Mouse (Mus musculus): ENCODE measurements at regions not wholly inside any gene's neighbourhood (a gene's known extent, or its start where the extent isn't known, plus 50 kb on each side); places are given as distances from the start of the nearest gene placed in this dataset.

DNA sequence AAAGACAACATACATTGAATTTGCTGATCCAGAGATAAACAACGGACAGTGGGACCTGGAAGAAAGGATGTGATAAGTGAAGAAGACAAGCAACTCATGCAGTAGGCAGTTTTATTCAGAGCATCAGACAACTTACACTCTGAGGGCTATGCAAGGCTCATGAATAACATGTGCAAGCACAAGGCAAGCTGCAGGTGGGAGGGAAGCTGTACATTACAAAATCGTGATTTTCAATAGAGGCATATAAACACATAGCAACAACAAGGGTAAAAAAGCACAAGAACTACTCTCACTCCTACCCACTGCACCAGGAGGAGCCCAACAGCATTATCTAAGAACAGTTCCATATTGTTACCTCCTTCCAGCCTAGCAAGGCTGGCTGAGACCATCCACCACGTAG, 390.5 kb downstream of the Tecrl start:
- Histone ChIP-seq H3K36me3 (replicated peaks; ENCODE audit: control insufficient read depth, insufficient read depth, low read depth, low read length) (no peaks in the 10 kb centered on the region), H3K4me3 (ENCODE audit: low read depth, low read length) (no peak overlapping the region), H3K4me1 (ENCODE audit: control insufficient read depth, insufficient read depth, low read length) (no peaks in the 10 kb centered on the region), H3K27ac (replicated peaks; ENCODE audit: low read depth, low read length) (no peak overlapping the region), H3K4me2 (ENCODE audit: low read depth, low read length) (no peak overlapping the region), H3K27me3 (ENCODE audit: control insufficient read depth, insufficient read depth, low read length) (no peaks in the 10 kb centered on the region), H3K9me3 (replicated peaks; ENCODE audit: control insufficient read depth, low read length) (no peaks in the 10 kb centered on the region), H3K9ac (replicated peaks; ENCODE audit: low read length) (no peak overlapping the region)
- WGBS = 75% methylated on average over 3 of the region's 3 CpGs
- DNase-seq (ENCODE audit: low spot score) (no peak), ATAC-seq (replicated peaks; ENCODE audit: insufficient number of reproducible peaks, low FRiP score, low TSS enrichment, low read depth) (no peak)

GRCm38 (mm10) chr5:82956012-82956411, 399.0 kb downstream of the Tecrl start:
- ATAC-seq (replicated peaks; ENCODE audit: insufficient number of reproducible peaks, low FRiP score, low TSS enrichment, low read depth) (no peak), DNase-seq (ENCODE audit: low spot score) (no peak)
- no peak overlapping the region for H3K9ac ChIP-seq (replicated peaks; ENCODE audit: low read length)
- no peak overlapping the region for H3K4me2 ChIP-seq (ENCODE audit: low read depth, low read length)
- 76% methylated on average over 3 of the region's 3 CpGs for WGBS
- no peaks in the 10 kb centered on the region for H3K27me3 ChIP-seq (ENCODE audit: control insufficient read depth, insufficient read depth, low read length)
- no peaks in the 10 kb centered on the region for H3K9me3 ChIP-seq (replicated peaks; ENCODE audit: control insufficient read depth, low read length)
- H3K4me3 ChIP-seq (ENCODE audit: low read depth, low read length) = no peak overlapping the region
- no peak overlapping the region for H3K27ac ChIP-seq (replicated peaks; ENCODE audit: low read depth, low read length)
- H3K4me1 ChIP-seq (ENCODE audit: control insufficient read depth, insufficient read depth, low read length) = no peaks in the 10 kb centered on the region
- H3K36me3 ChIP-seq (replicated peaks; ENCODE audit: control insufficient read depth, insufficient read depth, low read depth, low read length) = no peaks in the 10 kb centered on the region

DNA sequence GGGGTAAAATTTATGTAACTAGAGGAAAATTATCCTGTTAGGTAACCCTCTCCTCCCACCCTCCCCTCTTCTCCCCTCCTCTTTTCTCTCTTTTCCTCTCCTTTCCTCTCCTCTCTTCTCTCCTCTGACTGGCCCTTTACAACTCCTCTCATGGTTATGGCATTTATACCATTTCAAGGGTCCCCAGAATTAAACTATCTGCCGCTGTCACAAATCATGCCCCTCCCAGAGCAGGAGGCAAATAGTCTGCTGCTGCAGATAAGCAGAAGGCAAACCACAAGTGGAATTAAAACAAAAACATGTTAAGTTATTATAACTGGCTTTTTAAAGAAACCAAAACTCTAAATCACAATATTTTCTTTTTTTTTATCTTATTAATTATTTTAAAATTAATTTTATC, 407.9 kb downstream of the Tecrl start:
- no peaks in the 10 kb centered on the region for H3K4me1 ChIP-seq (ENCODE audit: control insufficient read depth, insufficient read depth, low read length)
- ATAC-seq (replicated peaks; ENCODE audit: insufficient number of reproducible peaks, low FRiP score, low TSS enrichment, low read depth) (no peak), DNase-seq (ENCODE audit: low spot score) (no peak)
- H3K9me3 ChIP-seq (replicated peaks; ENCODE audit: control insufficient read depth, low read length) = no peaks in the 10 kb centered on the region
- H3K4me2 ChIP-seq (ENCODE audit: low read depth, low read length) = no peak overlapping the region
- no peak overlapping the region for H3K4me3 ChIP-seq (ENCODE audit: low read depth, low read length)
- WGBS = 84% methylated on average over 1 of the region's 1 CpGs
- H3K9ac ChIP-seq (replicated peaks; ENCODE audit: low read length) = no peak overlapping the region
- H3K27me3 ChIP-seq (ENCODE audit: control insufficient read depth, insufficient read depth, low read length) = no peaks in the 10 kb centered on the region
- no peaks in the 10 kb centered on the region for H3K36me3 ChIP-seq (replicated peaks; ENCODE audit: control insufficient read depth, insufficient read depth, low read depth, low read length)
- H3K27ac ChIP-seq (replicated peaks; ENCODE audit: low read depth, low read length) = no peak overlapping the region

DNA sequence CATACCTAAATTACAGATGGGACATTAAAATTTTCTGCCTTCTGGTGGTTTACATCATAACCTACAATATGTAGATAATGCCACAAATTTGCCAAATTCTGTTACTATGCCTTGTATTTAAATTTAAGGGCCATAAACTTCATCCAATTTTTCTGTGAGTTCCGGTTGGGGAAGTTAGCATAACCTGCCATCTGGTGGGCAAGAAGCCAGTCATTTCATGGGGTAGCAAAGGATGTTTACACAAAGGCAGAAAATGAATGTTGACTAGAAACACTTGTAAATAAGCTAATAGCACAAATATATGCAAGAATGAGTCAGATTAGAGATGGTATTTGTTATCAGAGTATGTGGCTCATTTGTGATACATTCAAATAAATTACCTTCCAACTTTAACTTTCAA, 415.2 kb downstream of the Tecrl start:
- Histone ChIP-seq H3K9me3 (replicated peaks; ENCODE audit: control insufficient read depth, low read length) (no peaks in the 10 kb centered on the region), H3K4me1 (ENCODE audit: control insufficient read depth, insufficient read depth, low read length) (no peaks in the 10 kb centered on the region), H3K4me3 (ENCODE audit: low read depth, low read length) (no peak overlapping the region), H3K36me3 (replicated peaks; ENCODE audit: control insufficient read depth, insufficient read depth, low read depth, low read length) (no peaks in the 10 kb centered on the region), H3K27me3 (ENCODE audit: control insufficient read depth, insufficient read depth, low read length) (no peaks in the 10 kb centered on the region), H3K4me2 (ENCODE audit: low read depth, low read length) (no peak overlapping the region), H3K27ac (replicated peaks; ENCODE audit: low read depth, low read length) (no peak overlapping the region), H3K9ac (replicated peaks; ENCODE audit: low read length) (no peak overlapping the region)
- DNase-seq (ENCODE audit: low spot score) = no peak
- 71% methylated on average over 1 of the region's 1 CpGs for whole genome bisulfite sequencing
- ATAC-seq (replicated peaks; ENCODE audit: insufficient number of reproducible peaks, low FRiP score, low TSS enrichment, low read depth) = no peak

GRCm38 (mm10) chr5:82899347-82899746, 455.6 kb downstream of the Tecrl start:
- Histone ChIP-seq H3K36me3 (replicated peaks; ENCODE audit: control insufficient read depth, insufficient read depth, low read depth, low read length) (no peaks in the 10 kb centered on the region), H3K4me2 (ENCODE audit: low read depth, low read length) (no peak overlapping the region), H3K27ac (replicated peaks; ENCODE audit: low read depth, low read length) (no peak overlapping the region), H3K27me3 (ENCODE audit: control insufficient read depth, insufficient read depth, low read length) (no peaks in the 10 kb centered on the region), H3K9ac (replicated peaks; ENCODE audit: low read length) (no peak overlapping the region), H3K4me1 (ENCODE audit: control insufficient read depth, insufficient read depth, low read length) (no peaks in the 10 kb centered on the region), H3K4me3 (ENCODE audit: low read depth, low read length) (no peak overlapping the region), H3K9me3 (replicated peaks; ENCODE audit: control insufficient read depth, low read length) (no peaks in the 10 kb centered on the region)
- WGBS = 78% methylated on average over 3 of the region's 3 CpGs
- DNase-seq (ENCODE audit: low spot score) (no peak), ATAC-seq (replicated peaks; ENCODE audit: insufficient number of reproducible peaks, low FRiP score, low TSS enrichment, low read depth) (no peak)

DNA sequence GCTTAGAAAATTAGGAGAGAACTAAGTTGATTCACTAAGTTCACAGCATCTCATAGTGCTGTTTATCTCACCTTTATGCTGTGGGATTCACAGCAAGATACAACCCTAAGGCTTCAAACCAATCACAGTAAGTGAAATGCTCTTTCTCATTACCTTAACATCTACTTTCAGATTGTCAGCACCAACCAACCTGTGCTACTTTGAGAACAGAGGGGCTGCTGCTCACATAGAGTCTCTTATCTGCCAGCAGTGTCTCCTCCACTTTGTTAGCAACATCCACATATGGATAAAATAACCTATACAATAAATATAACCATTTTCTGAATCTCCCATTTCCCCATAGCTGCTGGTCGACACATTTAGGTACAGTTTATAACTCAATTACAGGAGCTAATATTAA, 456.1 kb downstream of the Tecrl start:
- Histone ChIP-seq H3K36me3 (replicated peaks; ENCODE audit: control insufficient read depth, insufficient read depth, low read depth, low read length) (no peaks in the 10 kb centered on the region), H3K4me3 (ENCODE audit: low read depth, low read length) (no peak overlapping the region), H3K27ac (replicated peaks; ENCODE audit: low read depth, low read length) (no peak overlapping the region), H3K9me3 (replicated peaks; ENCODE audit: control insufficient read depth, low read length) (no peaks in the 10 kb centered on the region), H3K4me2 (ENCODE audit: low read depth, low read length) (no peak overlapping the region), H3K4me1 (ENCODE audit: control insufficient read depth, insufficient read depth, low read length) (no peaks in the 10 kb centered on the region), H3K9ac (replicated peaks; ENCODE audit: low read length) (no peak overlapping the region), H3K27me3 (ENCODE audit: control insufficient read depth, insufficient read depth, low read length) (no peaks in the 10 kb centered on the region)
- DNase-seq (ENCODE audit: low spot score) = no peak
- WGBS = 85% methylated on average over 1 of the region's 1 CpGs
- no peak for ATAC-seq (replicated peaks; ENCODE audit: insufficient number of reproducible peaks, low FRiP score, low TSS enrichment, low read depth)

DNA sequence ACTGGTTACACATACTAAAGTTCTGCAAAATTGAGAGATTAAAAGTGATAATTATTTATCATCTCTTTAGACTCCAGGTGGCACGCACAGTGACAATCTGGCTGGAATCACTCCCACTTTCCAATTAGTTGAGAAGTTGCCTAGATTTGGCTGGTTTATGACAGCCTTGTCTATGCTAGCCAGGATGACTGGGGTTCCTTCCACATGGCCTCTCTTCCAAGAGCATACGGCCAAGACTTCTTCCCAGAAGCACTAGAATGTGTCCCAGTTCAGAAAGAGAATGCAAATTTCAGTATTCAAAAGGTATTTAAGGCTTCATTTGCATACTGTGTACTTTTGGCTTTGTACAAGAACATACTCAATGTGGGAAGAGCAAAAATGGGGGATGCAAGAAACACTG, 456.6 kb downstream of the Tecrl start:
- no peak overlapping the region for H3K27ac ChIP-seq (replicated peaks; ENCODE audit: low read depth, low read length)
- no peaks in the 10 kb centered on the region for H3K4me1 ChIP-seq (ENCODE audit: control insufficient read depth, insufficient read depth, low read length)
- no peak for ATAC-seq (replicated peaks; ENCODE audit: insufficient number of reproducible peaks, low FRiP score, low TSS enrichment, low read depth)
- no peaks in the 10 kb centered on the region for H3K9me3 ChIP-seq (replicated peaks; ENCODE audit: control insufficient read depth, low read length)
- H3K4me2 ChIP-seq (ENCODE audit: low read depth, low read length) = no peak overlapping the region
- H3K4me3 ChIP-seq (ENCODE audit: low read depth, low read length) = no peak overlapping the region
- H3K27me3 ChIP-seq (ENCODE audit: control insufficient read depth, insufficient read depth, low read length) = no peaks in the 10 kb centered on the region
- DNase-seq (ENCODE audit: low spot score) = no peak
- H3K9ac ChIP-seq (replicated peaks; ENCODE audit: low read length) = no peak overlapping the region
- 87% methylated on average over 2 of the region's 2 CpGs for WGBS
- H3K36me3 ChIP-seq (replicated peaks; ENCODE audit: control insufficient read depth, insufficient read depth, low read depth, low read length) = no peaks in the 10 kb centered on the region

DNA sequence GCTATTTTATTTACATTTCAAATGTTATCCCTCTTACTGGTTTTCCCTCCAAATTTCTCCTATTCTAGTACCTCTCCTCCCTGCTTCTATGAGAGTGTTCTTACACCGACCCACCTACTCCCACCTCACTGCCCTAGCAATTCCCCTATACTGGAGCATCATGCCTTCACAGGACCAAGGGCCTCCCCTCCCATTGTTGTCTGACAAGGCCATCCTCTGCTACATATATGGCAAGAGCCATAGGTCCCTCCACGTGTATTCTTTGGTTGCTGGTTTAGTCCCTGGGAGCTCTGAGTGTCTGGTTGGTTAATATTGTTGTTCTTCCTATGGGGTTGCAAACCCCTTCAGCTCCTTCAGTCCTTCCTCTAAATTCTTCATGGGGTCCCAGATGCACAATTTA, 485.7 kb downstream of the Tecrl start:
- Histone ChIP-seq H3K4me2 (ENCODE audit: low read depth, low read length) (no peak overlapping the region), H3K27ac (replicated peaks; ENCODE audit: low read depth, low read length) (no peak overlapping the region), H3K27me3 (ENCODE audit: control insufficient read depth, insufficient read depth, low read length) (no peaks in the 10 kb centered on the region), H3K9ac (replicated peaks; ENCODE audit: low read length) (no peak overlapping the region), H3K9me3 (replicated peaks; ENCODE audit: control insufficient read depth, low read length) (no peaks in the 10 kb centered on the region), H3K4me3 (ENCODE audit: low read depth, low read length) (no peak overlapping the region), H3K36me3 (replicated peaks; ENCODE audit: control insufficient read depth, insufficient read depth, low read depth, low read length) (no peaks in the 10 kb centered on the region), H3K4me1 (ENCODE audit: control insufficient read depth, insufficient read depth, low read length) (no peaks in the 10 kb centered on the region)
- DNase-seq (ENCODE audit: low spot score) (no peak), ATAC-seq (replicated peaks; ENCODE audit: insufficient number of reproducible peaks, low FRiP score, low TSS enrichment, low read depth) (no peak)
- WGBS = 83% methylated on average over 2 of the region's 2 CpGs

- no peaks in the 10 kb centered on the region for H3K4me1 ChIP-seq (ENCODE audit: control insufficient read depth, insufficient read depth, low read length)
- H3K27ac ChIP-seq (replicated peaks; ENCODE audit: low read depth, low read length) = no peak overlapping the region
- no peaks in the 10 kb centered on the region for H3K9me3 ChIP-seq (replicated peaks; ENCODE audit: control insufficient read depth, low read length)
- H3K9ac ChIP-seq (replicated peaks; ENCODE audit: low read length) = no peak overlapping the region
- no peak for ATAC-seq (replicated peaks; ENCODE audit: insufficient number of reproducible peaks, low FRiP score, low TSS enrichment, low read depth)
- no peaks in the 10 kb centered on the region for H3K36me3 ChIP-seq (replicated peaks; ENCODE audit: control insufficient read depth, insufficient read depth, low read depth, low read length)
- no peak overlapping the region for H3K4me3 ChIP-seq (ENCODE audit: low read depth, low read length)
- no peak overlapping the region for H3K4me2 ChIP-seq (ENCODE audit: low read depth, low read length)
- no peaks in the 10 kb centered on the region for H3K27me3 ChIP-seq (ENCODE audit: control insufficient read depth, insufficient read depth, low read length)
- 86% methylated on average over 1 of the region's 1 CpGs for WGBS
- DNase-seq (ENCODE audit: low spot score) = no peak
These were observed 490.6 kb downstream of the Tecrl start for GRCm38 (mm10) chr5:82864347-82864746.

All from embryonic facial prominence, embryonic 11.5 days (tissue).